Mouse (Mus musculus): ENCODE measurements around the gene Cdkl1.

GRCm38 (mm10) chr12:69777957-69778356 lies 13.1 kb downstream of the Cdkl1 start:
- TF ChIP-seq CTCF (IDR thresholded peaks at IDR 0.05; ENCODE audit: borderline replicate concordance, insufficient read depth, low read depth, low read length) (no peak), POLR2A (IDR thresholded peaks at IDR 0.05; ENCODE audit: borderline replicate concordance, insufficient read depth, low read length) (no peak)

All from cerebellum, adult 2 months (tissue).